Mouse (Mus musculus): ENCODE measurements around the gene Cnn1.

Gene Cnn1

GRCm38 (mm10) chr9:22157516-22158265 lies 58.7 kb downstream of the Cnn1 start:
- no peak for DNase-seq (ENCODE audit: extremely low spot score)

All from embryo, embryonic 9.5 days (tissue).